Mouse (Mus musculus): ENCODE data around the gene Elp5. TPM values are rescaled to one million over a fixed set of nuclear protein-coding genes. Genes with fewer than 3 reads are reported as not detected.

The Elp5 gene
- polyA plus RNA-seq, 1 experiment: 77.6 TPM

DNA sequence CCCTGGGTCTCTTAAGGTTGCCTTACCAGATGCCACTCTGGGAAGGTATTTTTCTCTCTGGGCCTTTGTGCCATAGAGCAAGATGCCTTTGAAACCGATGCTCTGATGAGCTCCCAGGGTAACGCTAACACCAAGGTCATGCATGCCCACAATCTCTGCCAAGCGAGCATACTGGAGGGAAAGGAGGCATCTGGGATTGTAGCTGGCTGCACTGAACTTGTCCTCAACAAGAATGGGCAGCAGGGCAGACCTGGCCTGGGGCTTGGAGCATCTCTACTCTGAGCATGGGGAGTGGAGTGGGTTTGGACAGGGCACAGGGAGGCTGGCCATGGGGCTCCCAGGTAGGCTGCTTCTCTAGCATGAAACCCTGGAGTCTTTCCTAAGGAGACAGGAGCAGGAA is 31.1 kb upstream of the Elp5 start:
- H3K9ac ChIP-seq (ENCODE audit: low read depth, poor library complexity, severe bottlenecking): no peak overlapping the region
- peaks cover 30% of the 10 kb centered on the region for H3K36me3 ChIP-seq (ENCODE audit: control insufficient read depth, insufficient read depth, low read length, poor library complexity, severe bottlenecking)
- no peaks in the 10 kb centered on the region for H3K4me1 ChIP-seq (ENCODE audit: control insufficient read depth, insufficient read depth, low read length)
- H3K4me3 ChIP-seq (ENCODE audit: low read depth, low read length): no peak overlapping the region
- H3K27ac ChIP-seq (ENCODE audit: insufficient read depth, low read length): no peak overlapping the region
- TF ChIP-seq EP300 (IDR thresholded peaks at IDR 0.05; ENCODE audit: insufficient read depth, low read depth, low read length) (no peak), CTCF (IDR thresholded peaks at IDR 0.05; ENCODE audit: low read depth, low read length) (no peak), POLR2A (IDR thresholded peaks at IDR 0.05; ENCODE audit: insufficient read depth, low read length) (no peak)
- no peaks in the 10 kb centered on the region for H3K27me3 ChIP-seq (ENCODE audit: control insufficient read depth, insufficient read depth, low read length, poor library complexity, severe bottlenecking)
- H3K9me3 ChIP-seq (replicated peaks; ENCODE audit: control insufficient read depth, insufficient read depth, low read length, poor library complexity, severe bottlenecking): no peaks in the 10 kb centered on the region

GRCm38 (mm10) chr11:70012931-70013330 is 30.6 kb upstream of the Elp5 start:
- Histone ChIP-seq H3K9ac (ENCODE audit: low read depth, poor library complexity, severe bottlenecking) (no peak overlapping the region), H3K36me3 (ENCODE audit: control insufficient read depth, insufficient read depth, low read length, poor library complexity, severe bottlenecking) (peaks cover 34% of the 10 kb centered on the region), H3K27ac (ENCODE audit: insufficient read depth, low read length) (no peak overlapping the region), H3K4me3 (ENCODE audit: low read depth, low read length) (no peak overlapping the region), H3K4me1 (ENCODE audit: control insufficient read depth, insufficient read depth, low read length) (no peaks in the 10 kb centered on the region), H3K9me3 (replicated peaks; ENCODE audit: control insufficient read depth, insufficient read depth, low read length, poor library complexity, severe bottlenecking) (no peaks in the 10 kb centered on the region), H3K27me3 (ENCODE audit: control insufficient read depth, insufficient read depth, low read length, poor library complexity, severe bottlenecking) (no peaks in the 10 kb centered on the region)
- TF ChIP-seq POLR2A (IDR thresholded peaks at IDR 0.05; ENCODE audit: insufficient read depth, low read length) (no peak), CTCF (IDR thresholded peaks at IDR 0.05; ENCODE audit: low read depth, low read length) (no peak), EP300 (IDR thresholded peaks at IDR 0.05; ENCODE audit: insufficient read depth, low read depth, low read length) (no peak)

DNA sequence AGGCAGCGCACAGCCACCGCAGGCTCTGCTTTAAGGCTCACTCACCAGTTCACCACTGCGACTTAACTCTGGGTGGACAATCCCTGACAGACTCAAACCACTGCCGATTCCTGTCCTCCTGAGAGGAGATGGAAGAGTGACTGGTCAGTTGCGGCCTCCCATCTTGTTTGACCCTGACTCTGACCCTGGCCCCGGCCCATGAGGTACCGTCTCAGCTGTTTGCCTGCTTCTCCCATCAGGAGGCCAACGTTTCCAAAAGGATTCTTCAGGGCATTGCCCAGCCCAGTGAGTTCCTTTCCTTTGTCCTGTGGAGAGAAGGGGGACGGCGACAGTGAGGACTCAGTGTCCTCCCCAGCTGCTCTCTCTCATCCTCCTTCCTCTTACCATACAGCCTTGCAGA is 28.6 kb upstream of the Elp5 start:
- no peaks in the 10 kb centered on the region for H3K9me3 ChIP-seq (replicated peaks; ENCODE audit: control insufficient read depth, insufficient read depth, low read length, poor library complexity, severe bottlenecking)
- TF ChIP-seq CTCF (IDR thresholded peaks at IDR 0.05; ENCODE audit: low read depth, low read length) (no peak), EP300 (IDR thresholded peaks at IDR 0.05; ENCODE audit: insufficient read depth, low read depth, low read length) (no peak), POLR2A (IDR thresholded peaks at IDR 0.05; ENCODE audit: insufficient read depth, low read length) (no peak)
- no peaks in the 10 kb centered on the region for H3K4me1 ChIP-seq (ENCODE audit: control insufficient read depth, insufficient read depth, low read length)
- no peaks in the 10 kb centered on the region for H3K27me3 ChIP-seq (ENCODE audit: control insufficient read depth, insufficient read depth, low read length, poor library complexity, severe bottlenecking)
- H3K4me3 ChIP-seq (ENCODE audit: low read depth, low read length): no peak overlapping the region
- no peak overlapping the region for H3K9ac ChIP-seq (ENCODE audit: low read depth, poor library complexity, severe bottlenecking)
- H3K36me3 ChIP-seq (ENCODE audit: control insufficient read depth, insufficient read depth, low read length, poor library complexity, severe bottlenecking): peaks cover 53% of the 10 kb centered on the region
- H3K27ac ChIP-seq (ENCODE audit: insufficient read depth, low read length): no peak overlapping the region

DNA sequence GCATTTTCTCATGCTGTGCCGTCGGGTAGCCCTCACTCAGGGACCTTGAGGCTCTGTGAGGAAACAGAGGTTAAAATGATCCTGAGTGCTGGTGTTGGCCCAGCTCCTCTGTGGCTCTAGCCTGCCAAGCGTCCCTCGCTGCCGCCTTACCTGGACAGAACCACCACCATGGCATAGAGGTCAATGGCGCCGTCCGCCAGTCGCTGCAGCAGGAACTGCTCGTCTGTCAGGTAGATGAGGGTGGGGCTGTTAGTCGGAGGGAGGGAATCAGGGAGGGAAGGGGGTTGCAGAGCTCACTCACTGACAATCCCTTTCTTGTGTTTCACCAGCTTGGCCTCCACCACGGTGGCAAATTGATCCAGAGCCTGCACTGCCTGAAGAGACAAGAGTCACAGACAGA is 28.2 kb upstream of the Elp5 start:
- TF ChIP-seq POLR2A (IDR thresholded peaks at IDR 0.05; ENCODE audit: insufficient read depth, low read length) (no peak), EP300 (IDR thresholded peaks at IDR 0.05; ENCODE audit: insufficient read depth, low read depth, low read length) (no peak), CTCF (IDR thresholded peaks at IDR 0.05; ENCODE audit: low read depth, low read length) (no peak)
- H3K9ac ChIP-seq (ENCODE audit: low read depth, poor library complexity, severe bottlenecking): no peak overlapping the region
- H3K27me3 ChIP-seq (ENCODE audit: control insufficient read depth, insufficient read depth, low read length, poor library complexity, severe bottlenecking): no peaks in the 10 kb centered on the region
- H3K36me3 ChIP-seq (ENCODE audit: control insufficient read depth, insufficient read depth, low read length, poor library complexity, severe bottlenecking): peaks cover 57% of the 10 kb centered on the region
- H3K4me3 ChIP-seq (ENCODE audit: low read depth, low read length): no peak overlapping the region
- H3K9me3 ChIP-seq (replicated peaks; ENCODE audit: control insufficient read depth, insufficient read depth, low read length, poor library complexity, severe bottlenecking): no peaks in the 10 kb centered on the region
- H3K4me1 ChIP-seq (ENCODE audit: control insufficient read depth, insufficient read depth, low read length): no peaks in the 10 kb centered on the region
- H3K27ac ChIP-seq (ENCODE audit: insufficient read depth, low read length): no peak overlapping the region

DNA sequence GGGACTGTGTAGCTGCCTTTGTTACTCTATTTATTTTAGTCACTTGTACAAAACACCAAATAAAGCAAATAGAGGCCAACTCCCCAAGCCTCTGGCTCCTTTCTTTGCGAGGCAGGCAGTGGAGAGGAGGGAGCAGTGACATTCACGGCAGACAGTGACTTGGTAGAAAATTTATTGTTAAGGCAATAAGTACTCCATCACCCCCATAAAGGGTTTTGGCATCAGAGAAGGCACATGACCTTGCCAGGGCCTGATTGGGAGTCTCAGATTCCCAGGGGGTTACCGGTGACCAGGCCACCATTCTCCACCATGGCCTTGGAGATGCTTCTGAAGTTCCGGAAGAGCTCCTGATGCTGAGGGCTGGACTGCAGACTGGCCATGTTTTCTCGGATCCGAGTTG is 27.7 kb upstream of the Elp5 start:
- Histone ChIP-seq H3K4me1 (ENCODE audit: control insufficient read depth, insufficient read depth, low read length) (no peaks in the 10 kb centered on the region), H3K9ac (ENCODE audit: low read depth, poor library complexity, severe bottlenecking) (no peak overlapping the region), H3K27ac (ENCODE audit: insufficient read depth, low read length) (no peak overlapping the region), H3K27me3 (ENCODE audit: control insufficient read depth, insufficient read depth, low read length, poor library complexity, severe bottlenecking) (no peaks in the 10 kb centered on the region), H3K36me3 (ENCODE audit: control insufficient read depth, insufficient read depth, low read length, poor library complexity, severe bottlenecking) (peaks cover 61% of the 10 kb centered on the region), H3K4me3 (ENCODE audit: low read depth, low read length) (no peak overlapping the region), H3K9me3 (replicated peaks; ENCODE audit: control insufficient read depth, insufficient read depth, low read length, poor library complexity, severe bottlenecking) (no peaks in the 10 kb centered on the region)
- TF ChIP-seq EP300 (IDR thresholded peaks at IDR 0.05; ENCODE audit: insufficient read depth, low read depth, low read length) (no peak), CTCF (IDR thresholded peaks at IDR 0.05; ENCODE audit: low read depth, low read length) (no peak), POLR2A (IDR thresholded peaks at IDR 0.05; ENCODE audit: insufficient read depth, low read length) (no peak)

- H3K9ac ChIP-seq (ENCODE audit: low read depth, poor library complexity, severe bottlenecking): no peak overlapping the region
- no peak overlapping the region for H3K4me3 ChIP-seq (ENCODE audit: low read depth, low read length)
- TF ChIP-seq CTCF (IDR thresholded peaks at IDR 0.05; ENCODE audit: low read depth, low read length) (peak; percentile 69), EP300 (IDR thresholded peaks at IDR 0.05; ENCODE audit: insufficient read depth, low read depth, low read length) (no peak), POLR2A (IDR thresholded peaks at IDR 0.05; ENCODE audit: insufficient read depth, low read length) (no peak)
These were observed 23.2 kb upstream of the Elp5 start for GRCm38 (mm10) chr11:70005521-70005920.

More at GRCm38 (mm10) chr11:70005521-70005920, 23.2 kb upstream of the Elp5 start:
- H3K36me3 ChIP-seq (ENCODE audit: control insufficient read depth, insufficient read depth, low read length, poor library complexity, severe bottlenecking): peaks cover 47% of the 10 kb centered on the region
- no peaks in the 10 kb centered on the region for H3K4me1 ChIP-seq (ENCODE audit: control insufficient read depth, insufficient read depth, low read length)
- H3K27me3 ChIP-seq (ENCODE audit: control insufficient read depth, insufficient read depth, low read length, poor library complexity, severe bottlenecking): no peaks in the 10 kb centered on the region
- H3K9me3 ChIP-seq (replicated peaks; ENCODE audit: control insufficient read depth, insufficient read depth, low read length, poor library complexity, severe bottlenecking): no peaks in the 10 kb centered on the region
- H3K27ac ChIP-seq (ENCODE audit: insufficient read depth, low read length): peak overlapping the region; percentile 54

Data from ES-Bruce4 (cell line).